Mouse (Mus musculus) c-Kit-positive CD71-negative TER-119-negative erythroid progenitor cells, embryonic 14.5 days (primary cell): Measurements from ENCODE around the gene Vmn1r211.
"Not testable (repeated sequence)": the region's sequence is repeated elsewhere in the genome, so short reads cannot be mapped to it uniquely, and the experiment has no call there.

Experiments used
- DNase-seq: peaks from one replicate; pipeline ENCODE4 v3.0.0-alpha.2; 2013; ENCODE audit warnings: low read depth

The Vmn1r211 gene

GRCm38 (mm10) chr13:22857461-22857860 is at the start of gene Vmn1r211:
Gene Vmn1r211 (minus strand): TSS chr13:22857561.
- no peak for DNase-seq

- no peak for DNase-seq
These were observed 26.7 kb upstream of the Vmn1r211 start, which contains the start of gene Vmn1r212 for GRCm38 (mm10) chr13:22884105-22884504. Gene Vmn1r212 (minus strand): TSS chr13:22884205.

GRCm38 (mm10) chr13:22879257-22879656 is 21.9 kb upstream of the Vmn1r211 start:
- no peak for DNase-seq

- no peak for DNase-seq
These were observed 2.6 kb downstream of the Vmn1r211 start for GRCm38 (mm10) chr13:22854760-22855159.

- DNase-seq: no peak
These were observed 10.6 kb downstream of the Vmn1r211 start for GRCm38 (mm10) chr13:22846798-22847197.

GRCm38 (mm10) chr13:22844304-22844703 is 13.1 kb downstream of the Vmn1r211 start:
- not testable (repeated sequence) for DNase-seq

- DNase-seq: no peak
These were observed 26.1 kb downstream of the Vmn1r211 start, which contains the start of gene Vmn1r210 for GRCm38 (mm10) chr13:22831248-22831647. Gene Vmn1r210 (minus strand): TSS chr13:22831348.

GRCm38 (mm10) chr13:22829395-22829794 is 28.0 kb downstream of the Vmn1r211 start:
- not testable (repeated sequence) for DNase-seq

GRCm38 (mm10) chr13:22821601-22822000 is 35.8 kb downstream of the Vmn1r211 start:
- not testable (repeated sequence) for DNase-seq

- not testable (repeated sequence) for DNase-seq
These were observed 47.8 kb downstream of the Vmn1r211 start, which contains the start of gene Vmn1r209 for GRCm38 (mm10) chr13:22809582-22809981. Gene Vmn1r209 (minus strand): TSS chr13:22809682.
